Mouse (Mus musculus): ENCODE results near the gene Stat1.

GRCm38 (mm10) chr1:52098618-52099232 is 20.5 kb upstream of the Stat1 start:
- TF ChIP-seq CHD2 (IDR thresholded peaks at IDR 0.05; ENCODE audit: low read depth, low read length) (no peak), MAFK (IDR thresholded peaks at IDR 0.05; ENCODE audit: insufficient read depth, low read depth, low read length) (no peak)

All from ES-E14 (cell line).